Mouse (Mus musculus) layer of hippocampus, adult 11-12 months (tissue): Measurements from ENCODE around the gene Rcn1.

Experiments used
- DNase-seq: peaks from one replicate; pipeline ENCODE4 v3.0.0; 2022; ENCODE audit warnings: low spot score

Rcn1 gene

DNA sequence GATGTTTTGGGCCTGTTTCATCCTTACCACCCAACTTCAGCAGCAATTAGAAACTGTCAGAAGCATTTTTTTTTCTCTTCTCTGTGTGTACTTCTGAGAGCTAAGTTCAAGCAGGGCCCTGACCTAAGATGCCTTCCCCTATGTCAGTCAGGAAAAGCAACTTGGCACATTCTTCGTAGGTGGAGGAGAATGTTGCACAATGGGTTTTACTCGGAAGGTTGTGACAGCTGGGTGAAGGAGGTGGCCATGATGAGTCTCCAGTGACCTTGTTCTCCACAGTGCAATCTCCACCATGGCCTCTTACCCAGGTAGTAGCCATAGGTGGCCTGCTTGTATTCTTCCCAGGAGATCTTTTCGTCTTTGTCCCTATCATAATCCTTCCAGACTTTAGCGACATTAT lies 4.7 kb downstream of the Rcn1 start:
- no peak for DNase-seq

DNA sequence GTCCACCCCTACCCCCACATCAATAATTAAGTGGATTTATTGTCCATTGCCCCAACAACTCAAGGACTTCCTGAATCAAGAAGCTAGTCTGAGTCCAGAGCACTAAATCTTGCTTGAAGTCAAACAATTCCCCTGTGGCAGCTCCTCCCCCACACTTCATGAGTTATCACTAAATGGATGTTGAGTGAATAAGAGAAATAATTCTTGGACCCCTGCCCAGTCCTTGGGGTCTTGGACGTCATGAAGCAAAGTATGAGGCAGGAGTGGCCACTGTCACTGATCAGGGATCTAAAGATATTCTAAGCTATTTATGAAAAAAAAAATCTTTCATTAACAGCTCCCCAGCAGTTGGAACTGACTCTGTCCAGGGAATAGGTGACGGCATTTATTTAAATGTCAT lies 6.6 kb downstream of the Rcn1 start:
- DNase-seq = no peak

DNA sequence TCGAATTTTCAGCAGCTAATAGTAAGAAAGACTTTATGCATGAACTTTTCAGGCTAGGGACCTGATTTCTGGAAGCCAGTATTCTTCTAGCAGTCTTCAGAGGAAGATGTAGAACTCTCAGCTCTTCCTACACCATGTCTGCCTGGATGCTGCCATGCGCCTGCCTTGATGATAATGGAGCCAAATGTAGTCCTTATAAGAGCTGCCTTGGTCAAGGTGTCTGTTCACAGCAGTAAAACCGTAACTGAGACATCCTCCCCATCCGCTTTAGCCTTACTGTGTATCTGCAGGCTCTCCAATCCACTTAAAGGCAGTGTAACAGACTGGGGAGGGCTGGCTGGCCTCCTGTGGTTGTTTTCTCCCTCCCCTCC lies 7.7 kb downstream of the Rcn1 start:
- DNase-seq = no peak

DNA sequence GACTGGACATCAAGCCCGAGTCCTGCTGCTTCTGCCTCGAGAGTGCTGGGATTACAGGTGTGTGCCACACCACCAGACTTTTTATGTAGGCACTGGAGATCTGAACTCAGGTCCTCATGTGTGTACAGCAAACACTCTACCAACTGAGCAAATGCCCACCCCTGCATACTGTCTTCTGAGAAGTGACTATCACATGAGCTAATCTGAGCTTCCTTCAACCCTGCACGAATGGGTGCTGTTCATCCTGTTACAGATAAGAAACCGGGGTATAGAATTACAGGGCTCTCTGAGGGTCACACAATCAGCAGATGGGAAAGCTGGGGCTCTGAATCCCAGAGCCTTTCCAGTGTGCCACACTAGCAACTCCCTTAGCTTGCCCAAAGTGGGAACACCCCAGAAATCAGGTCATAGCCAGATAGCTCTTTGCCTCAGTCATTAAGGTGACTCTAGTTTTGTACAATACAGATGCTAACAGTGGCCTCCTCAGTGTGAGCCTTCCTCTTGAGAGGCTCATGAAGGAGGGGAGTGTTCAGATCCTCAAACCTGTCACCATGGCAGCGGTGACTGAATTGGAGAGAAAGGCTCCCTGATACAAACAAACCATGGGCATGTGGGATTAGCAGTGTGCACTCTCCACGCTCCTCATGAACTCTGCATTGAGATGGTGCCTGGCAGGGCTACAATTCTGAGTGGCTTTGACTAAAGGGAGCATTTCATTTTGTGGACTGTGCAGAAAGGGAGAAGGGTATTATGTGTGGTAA lies 8.3 kb downstream of the Rcn1 start:
- no peak for DNase-seq

DNA sequence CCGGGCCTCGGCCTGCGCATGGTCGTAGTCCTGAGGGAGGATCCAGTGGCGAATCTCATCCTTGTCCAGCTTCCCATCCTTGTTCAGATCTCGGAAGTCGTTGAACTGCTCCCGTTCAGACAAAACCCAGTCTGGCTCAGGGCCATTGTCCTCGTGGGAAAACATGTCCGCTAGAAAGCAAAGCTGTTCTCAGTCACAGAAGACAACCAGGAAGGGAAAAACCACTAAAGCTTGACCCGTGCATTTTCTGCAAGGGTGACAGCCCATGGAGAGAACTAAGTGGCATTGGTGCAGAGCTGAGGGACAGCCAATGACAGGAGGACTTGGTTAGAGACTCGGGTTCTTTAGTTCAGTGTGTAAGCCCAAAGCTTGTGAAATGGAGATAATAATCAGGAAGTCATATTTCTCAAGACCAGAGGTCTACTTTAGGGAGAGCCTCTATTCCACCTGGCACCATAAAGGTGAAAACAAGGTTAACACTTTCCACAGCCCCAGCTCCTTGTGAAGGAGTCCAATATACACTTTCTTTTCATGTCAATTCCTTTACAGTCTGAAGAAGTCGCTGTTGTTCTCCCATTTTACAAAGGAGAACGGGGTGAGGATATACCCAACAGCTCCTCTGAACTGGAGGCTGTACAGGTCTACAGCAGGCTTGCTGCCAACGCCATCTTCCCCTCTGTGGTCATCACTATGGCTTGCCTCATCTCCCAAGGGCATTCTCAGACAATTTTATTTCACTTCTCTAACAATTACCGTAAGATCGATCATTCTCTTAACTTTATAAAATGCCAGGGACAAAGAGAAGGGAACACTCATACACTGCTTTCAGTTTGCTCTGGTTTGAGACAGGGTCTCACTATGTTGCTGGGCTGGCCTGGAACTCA lies 9.9 kb downstream of the Rcn1 start:
- no peak for DNase-seq

DNA sequence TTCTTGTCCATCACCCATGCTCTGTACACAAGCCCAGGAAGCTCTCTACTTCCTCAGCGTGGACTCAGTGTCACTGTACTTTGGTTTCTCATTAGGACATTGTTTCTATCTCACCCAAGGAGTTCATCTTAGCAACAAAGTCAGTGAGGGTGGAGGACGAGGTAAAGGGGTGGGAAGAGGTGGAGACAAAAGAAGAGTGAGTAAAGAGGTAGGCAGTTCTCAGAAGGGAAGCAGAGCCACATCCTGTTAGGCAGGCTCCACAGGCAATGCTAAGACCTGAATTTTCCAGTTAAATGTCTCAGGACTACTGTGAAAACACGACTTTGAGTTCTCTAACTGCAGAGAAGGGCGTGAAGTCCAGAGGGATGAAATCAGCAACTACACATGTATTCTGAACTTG lies 12.7 kb downstream of the Rcn1 start:
- DNase-seq = no peak

DNA sequence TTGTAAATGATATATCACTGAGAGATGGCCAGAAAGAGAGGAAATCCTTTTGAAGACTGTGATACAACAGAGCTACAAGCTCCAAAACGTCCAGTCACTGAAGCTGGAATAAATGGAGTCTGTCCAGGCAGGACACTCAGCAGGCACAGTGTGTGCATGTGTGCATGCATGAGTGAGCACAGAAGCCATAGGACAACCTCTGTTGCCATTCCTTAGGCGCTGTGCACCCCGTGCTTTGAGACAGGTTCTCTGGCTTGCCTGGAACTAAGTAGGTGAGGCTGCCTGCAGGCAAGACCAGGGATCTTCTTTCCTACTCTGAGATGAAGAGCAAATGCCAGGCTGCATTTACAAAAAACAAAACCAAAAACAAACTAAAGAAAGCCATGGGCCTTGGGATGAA lies 14.1 kb downstream of the Rcn1 start:
- no peak for DNase-seq

DNA sequence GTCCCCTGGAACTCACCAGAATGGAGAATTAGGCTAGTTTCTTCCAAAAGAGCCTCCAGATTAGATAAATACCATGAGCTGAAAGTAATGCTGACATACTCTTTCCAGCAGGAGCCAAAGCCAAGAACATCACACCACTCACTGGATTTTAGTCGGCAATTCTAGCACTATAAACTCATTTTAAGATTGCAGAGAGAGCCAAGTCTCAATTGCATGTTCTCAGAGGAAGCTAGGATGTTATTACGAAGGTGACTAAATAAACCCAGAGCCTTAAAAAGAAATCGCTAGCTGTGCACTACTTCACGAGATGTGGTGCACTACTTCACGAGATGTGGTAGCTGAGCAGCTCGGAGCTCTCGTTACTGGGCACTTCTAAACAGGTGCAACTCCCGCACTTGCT lies 16.1 kb downstream of the Rcn1 start:
- no peak for DNase-seq

DNA sequence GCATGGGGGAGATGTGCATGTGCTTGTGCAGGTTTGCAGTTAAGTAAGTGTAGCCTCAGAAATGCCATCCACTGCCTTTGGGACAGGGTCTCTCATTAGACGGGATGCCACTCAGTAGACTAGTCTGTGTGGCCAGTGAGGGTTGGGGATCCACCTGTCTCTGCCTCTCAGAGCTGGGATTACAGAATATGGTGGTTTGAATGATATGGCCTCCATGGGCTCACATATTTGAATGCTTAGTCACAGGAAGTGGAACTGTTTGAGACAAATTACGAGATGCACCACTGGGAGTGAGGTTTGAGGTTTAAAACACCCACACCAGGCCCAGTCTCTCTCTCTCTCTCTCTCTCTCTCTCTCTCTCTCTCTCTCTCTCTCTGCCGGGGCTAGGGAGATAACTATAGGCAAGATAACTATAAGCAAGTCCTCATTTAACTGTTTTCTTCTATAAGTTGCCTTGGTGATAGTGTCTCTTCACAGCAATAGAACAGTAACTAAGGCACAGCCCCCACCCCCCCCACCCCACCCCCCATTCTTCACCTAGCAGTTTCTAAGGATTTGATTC lies 18.3 kb downstream of the Rcn1 start:
- no peak for DNase-seq

DNA sequence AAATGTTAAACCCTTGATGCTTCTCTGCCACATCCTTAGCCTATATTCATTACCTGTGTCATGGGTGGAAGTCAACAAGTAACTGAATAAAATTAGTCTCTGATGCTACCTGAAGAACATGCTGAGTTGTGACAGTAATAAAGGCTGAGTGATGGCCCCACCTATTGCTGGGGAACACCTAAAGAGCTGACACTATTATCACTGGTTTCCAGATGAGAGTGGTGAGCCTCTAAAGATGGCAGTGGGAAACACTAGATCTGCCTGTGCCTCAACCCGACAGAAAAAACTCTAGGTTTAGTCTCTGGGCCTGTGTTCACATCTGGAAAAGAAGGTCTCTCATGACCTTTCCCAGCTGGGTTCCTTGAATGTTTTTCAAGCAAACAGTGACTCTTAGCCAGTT lies 19.4 kb downstream of the Rcn1 start:
- no peak for DNase-seq

DNA sequence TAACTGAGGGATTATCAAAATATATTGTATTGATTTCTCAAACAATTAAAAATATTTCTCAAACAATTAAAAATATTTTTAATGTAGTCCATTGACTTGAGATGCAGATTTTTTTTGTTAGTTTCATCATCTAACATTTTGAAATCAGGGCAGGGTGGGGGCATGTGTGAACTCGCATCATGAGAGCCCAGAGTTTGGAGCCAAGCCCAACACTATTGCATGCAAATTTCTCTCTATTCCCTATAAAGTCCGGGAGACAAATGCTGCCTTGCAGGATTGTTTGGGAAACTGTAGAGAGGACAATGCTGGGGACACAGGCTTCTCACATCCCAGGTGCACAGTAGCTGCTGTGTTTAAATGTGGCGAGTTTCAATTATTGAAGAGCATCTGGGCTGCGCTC lies 23.4 kb downstream of the Rcn1 start:
- no peak for DNase-seq

DNA sequence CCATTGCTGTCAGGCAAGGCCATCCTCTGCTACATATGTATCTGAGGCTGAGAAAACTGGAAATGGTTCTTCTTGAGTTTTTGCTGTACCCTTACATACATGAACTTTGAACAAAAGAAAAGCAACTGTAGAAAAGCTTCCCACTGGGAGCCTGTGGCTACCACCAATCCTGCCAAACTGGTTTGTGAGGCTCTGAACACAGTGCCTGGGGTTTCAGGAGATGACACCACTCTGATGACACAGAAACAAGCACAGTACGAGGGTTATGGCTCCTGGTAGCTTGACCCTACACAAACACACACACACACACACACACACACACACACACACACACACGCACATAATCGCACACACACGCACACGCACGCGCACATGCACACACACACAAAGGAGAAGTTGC lies 23.9 kb downstream of the Rcn1 start:
- DNase-seq = no peak

DNA sequence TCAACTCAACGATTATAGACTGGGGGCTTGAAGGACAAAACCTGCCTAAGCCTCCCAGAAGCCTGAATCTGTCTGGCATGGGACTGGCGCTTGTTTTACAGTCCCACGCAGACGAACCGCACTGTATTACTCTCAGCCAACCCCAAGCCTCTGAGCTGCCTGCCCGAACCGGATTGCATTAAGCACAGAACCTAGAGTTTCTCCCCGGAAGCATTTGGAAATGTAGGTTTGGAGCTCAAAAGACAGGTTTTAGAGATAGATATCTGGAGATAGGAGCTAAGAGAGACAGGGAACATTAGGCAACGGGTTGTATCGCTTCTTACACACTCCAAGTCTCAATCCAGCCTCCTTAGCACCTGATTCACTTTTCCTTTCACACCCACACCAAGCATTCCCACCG lies 25.5 kb downstream of the Rcn1 start:
- DNase-seq = no peak

DNA sequence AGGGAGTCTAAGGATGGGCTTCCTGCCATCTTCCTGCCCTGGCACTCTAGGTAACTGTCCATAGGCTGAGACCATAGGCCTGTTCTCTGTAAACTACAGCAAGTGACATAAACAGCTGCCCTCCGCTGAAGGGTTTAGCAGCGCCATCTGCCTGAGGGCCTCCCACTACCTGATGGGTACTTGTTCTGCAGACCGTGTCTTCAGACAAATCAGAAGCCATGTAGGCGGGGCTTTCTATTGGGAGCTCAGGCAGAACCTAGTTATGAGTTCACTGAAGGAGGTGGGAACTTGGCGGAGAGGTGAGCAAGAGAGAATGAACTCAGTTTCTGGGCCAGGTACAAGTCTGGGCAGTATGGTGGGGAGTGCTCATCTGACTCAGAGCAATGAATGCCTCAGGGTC lies 26.4 kb downstream of the Rcn1 start:
- DNase-seq = no peak

DNA sequence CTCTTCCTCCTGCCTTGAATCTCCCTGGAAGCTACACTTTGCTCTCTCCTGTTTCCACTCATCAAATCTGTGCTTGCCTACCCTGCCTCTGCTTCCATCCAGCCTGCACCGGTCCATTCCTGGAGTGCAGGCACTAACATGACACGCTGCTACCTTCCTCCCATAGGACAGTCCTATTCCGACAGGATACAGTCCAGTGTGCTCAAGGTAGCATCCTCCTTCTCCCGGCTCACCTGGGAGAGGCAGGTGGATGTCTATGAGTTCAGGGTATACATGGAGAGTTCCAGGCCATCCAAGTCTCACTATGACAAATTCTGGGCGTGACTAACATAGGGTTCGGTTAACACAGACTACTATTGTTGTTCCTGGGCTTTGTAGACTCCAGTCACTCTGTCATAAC lies 27.0 kb downstream of the Rcn1 start:
- DNase-seq = no peak

DNA sequence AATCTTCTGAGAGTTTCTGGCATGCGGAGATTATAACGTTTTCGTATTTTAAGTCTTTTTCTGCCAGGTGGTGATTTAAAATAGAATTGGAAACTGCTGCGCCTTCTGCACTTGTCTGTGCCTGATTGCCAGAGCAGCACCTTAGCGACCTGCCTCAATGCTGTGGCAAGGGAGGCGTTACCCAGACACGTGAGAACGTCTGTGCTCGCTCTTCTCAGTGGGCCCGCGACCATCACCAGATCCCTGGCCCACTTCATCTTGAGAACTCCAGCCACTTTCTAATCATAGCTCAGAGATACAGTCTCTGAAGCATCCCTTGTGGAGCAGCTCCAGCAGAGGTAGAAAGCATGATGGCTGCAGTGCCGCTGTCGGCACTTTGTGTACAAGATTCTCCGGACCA lies 28.4 kb downstream of the Rcn1 start:
- no peak for DNase-seq

DNA sequence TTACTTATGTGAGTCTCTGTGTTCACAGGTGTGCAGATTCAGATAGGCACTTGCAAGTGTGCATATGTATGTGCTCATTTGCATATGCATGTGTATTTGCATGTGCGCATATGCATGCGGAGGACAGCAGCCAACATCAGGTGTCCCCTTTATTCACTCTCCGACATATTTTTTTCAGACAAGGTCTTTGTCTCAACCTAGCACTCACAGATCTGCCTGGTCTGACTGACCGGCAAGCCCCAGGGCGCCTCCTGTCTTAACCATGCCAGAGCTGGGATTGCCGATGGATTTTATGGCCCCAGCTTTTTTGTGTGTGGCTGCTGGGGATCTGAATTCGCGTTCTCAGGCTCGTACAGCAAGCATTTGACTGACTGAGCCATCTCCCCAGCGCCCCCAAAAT lies 28.9 kb downstream of the Rcn1 start:
- DNase-seq = no peak

DNA sequence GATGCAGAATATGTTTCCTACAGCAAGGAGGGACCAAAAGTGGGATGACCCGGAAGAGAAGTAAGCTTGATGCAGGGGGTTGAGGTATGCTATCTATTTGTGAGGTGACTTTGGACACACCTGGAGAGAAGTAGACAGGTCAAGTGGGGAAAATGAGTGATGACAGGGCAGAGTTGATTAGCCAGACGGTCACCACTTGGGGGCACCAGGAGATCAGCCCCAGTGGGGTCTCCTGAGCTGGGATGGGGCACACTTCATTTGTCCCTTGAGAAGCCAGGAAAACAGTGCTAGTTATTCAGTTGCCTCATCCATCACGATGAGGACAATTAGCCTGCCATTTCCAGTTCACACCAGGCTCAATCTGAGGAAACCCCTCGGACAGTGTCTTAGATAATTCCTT lies 31.5 kb downstream of the Rcn1 start:
- no peak for DNase-seq

DNA sequence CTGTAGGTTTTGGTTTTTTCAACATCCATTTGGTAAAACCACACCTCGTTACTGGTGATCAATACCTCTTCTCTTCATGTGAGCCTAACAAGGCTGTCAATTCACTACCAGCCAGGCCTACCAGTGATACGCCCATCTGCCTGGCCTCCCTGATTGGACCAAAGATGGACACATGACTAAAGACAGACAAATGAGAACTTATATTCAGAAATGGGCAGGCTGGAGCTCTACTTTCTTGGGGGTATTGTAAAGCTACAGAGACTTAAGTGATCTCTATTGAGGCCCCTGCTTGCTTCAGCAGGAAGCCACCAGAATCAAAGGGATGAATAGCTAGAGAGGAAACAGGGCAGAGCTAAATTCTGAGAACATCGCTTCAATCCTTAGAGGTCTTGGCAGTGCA lies 41.1 kb downstream of the Rcn1 start:
- no peak for DNase-seq

DNA sequence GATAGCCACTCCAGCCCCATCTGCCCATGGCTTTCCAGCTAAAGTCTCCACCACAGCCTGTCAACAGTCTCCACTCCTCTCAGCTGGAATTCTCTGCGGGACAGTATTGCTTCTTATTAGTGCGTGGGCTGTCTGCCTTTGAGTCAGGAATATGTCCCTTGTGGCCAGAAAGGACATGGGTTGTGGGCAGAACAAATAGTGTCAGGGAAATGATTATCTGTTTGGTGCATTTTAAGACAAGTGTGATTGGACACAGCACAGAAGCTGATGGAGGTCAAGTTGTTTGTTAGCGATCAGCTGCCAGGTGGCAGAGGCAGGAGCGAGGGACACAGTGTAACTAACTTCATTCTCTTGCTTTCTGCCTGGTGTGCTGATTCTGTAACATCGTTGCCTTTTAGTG lies 42.3 kb downstream of the Rcn1 start:
- no peak for DNase-seq

DNA sequence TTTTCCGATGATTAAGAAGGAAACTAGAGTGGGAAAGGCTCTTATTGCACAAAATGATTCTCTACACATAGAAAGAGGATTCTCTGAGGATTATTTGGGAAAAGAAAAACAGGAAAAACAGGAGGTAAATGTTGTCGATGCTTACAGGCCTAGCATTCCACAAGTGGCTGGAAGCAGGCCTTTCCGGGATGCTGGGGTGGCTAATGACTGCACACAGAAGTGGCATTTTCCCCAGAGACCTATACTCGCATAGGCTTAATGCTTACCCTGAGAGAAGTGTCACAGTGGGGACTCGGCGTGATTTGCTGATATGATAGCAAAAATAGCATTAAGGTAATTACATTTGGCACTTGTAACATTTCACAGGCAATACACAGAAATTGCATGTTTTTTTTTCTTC lies 50.2 kb downstream of the Rcn1 start:
- DNase-seq = no peak

DNA sequence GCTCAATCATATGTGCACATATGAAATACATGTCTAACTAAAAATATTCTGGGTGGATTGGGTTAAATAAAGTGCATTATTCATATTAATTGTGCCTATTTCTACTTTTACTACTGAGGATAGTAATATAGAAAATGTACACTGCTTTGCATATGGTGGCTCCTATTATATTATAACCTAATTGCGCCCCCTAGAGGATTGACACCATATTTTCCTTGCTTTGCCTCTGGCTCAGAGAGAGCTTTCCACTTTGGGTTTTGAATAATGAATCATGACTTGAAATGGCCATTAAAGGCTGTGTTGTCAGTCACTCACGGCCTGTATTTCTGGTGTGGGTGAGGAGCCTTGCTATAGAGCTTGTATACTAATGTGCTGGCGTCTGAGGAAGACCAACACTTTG lies 59.1 kb downstream of the Rcn1 start:
- no peak for DNase-seq

DNA sequence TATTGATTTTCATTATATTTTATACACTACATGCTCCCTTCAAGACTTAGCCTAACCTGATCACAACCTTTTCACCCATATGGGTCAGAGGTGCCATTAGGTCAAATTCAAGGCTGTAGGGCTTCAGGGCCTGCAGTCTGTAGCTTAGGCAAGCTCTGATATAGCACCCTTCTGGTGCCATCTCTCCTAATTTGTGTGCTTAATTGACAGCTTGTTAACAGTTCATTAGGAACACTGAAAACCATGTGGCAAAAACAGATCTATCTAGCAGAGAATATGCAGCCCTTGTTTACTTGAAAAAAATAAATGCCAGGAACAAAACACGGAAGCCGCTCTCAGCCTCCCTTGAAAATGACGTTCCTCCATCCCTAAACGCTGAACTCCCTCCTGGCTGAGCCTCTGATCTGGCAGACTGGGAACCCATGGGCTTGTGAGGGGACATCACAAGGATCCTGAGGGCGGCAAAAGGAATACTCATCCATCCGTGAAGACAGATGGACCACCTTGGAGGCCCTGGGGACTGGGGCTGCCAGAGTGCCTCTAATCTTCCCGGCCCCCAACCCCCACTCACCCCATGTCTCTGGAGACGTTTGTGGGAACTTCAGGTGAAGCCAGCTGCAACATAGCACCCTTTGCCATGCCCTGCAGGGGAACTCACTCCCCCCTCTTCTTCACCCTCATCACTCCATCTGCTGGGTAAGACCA lies 61.8 kb downstream of the Rcn1 start:
- DNase-seq = no peak
